In the genomic region with DNA sequence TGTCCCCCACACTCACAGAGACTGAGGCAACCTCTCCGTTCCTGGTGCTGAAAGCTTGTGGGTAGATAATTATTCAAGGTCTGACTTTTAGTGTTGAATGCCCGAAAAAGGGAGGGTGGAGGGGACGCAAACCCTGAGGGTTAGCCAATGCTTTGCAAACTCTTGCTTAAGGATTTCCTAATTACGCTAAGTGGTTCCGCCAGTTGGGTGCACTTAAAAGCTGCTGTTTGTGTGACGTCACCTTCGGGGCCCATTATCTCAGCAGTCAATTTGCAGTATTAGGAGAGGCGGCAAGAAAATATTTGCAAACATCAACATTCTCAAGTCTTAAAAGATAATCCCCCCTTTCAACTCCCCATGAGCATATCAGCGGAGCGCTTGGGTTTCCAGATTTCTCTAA, we compare ENCODE assay signal across 19 mouse cellular contexts.
DNase-seq lines count a peak whose midpoint lies in the region; ATAC-seq and TF ChIP-seq lines count a peak whose summit lies in the region.
"Had no signal": no experiment of that assay in that cellular context is flagged by ENCODE, and none has a peak within 500 bp of the region (broad histone marks: within the 10 kb centered on the region; RNA-seq: fewer than 3 reads in every experiment).

No protein-coding gene starts in this region.

- H3K4me3 ChIP-seq in heart, embryonic 11.5 days (ENCODE audit: low read depth, low read length): no peak overlapping the region
- no peak overlapping the region for H3K4me3 ChIP-seq in heart, adult 2 months
- no peak overlapping the region for H3K4me3 ChIP-seq in hindbrain, embryonic 11.5 days (ENCODE audit: low read depth, low read length)
- H3K4me3 ChIP-seq: heart, embryonic 15.5 days; hindbrain, embryonic 15.5 days; liver, embryonic 12.5 days; neural tube, embryonic 15.5 days had no signal

- no peak overlapping the region for H3K27ac ChIP-seq in heart, embryonic 11.5 days (ENCODE audit: low read depth, low read length)
- H3K27ac ChIP-seq in heart, adult 2 months: no peak overlapping the region
- no peak overlapping the region for H3K27ac ChIP-seq in hindbrain, embryonic 11.5 days (ENCODE audit: low read depth, low read length)
- H3K27ac ChIP-seq: heart, embryonic 15.5 days; hindbrain, embryonic 15.5 days; liver, embryonic 12.5 days; neural tube, embryonic 15.5 days had no signal

- H3K36me3 ChIP-seq in heart, embryonic 11.5 days (ENCODE audit: control insufficient read depth, insufficient read depth, low read length): no peaks in the 10 kb centered on the region
- H3K36me3 ChIP-seq in heart, adult 2 months (ENCODE audit: control insufficient read depth, insufficient read depth, low read length): no peaks in the 10 kb centered on the region
- H3K36me3 ChIP-seq in hindbrain, embryonic 11.5 days (ENCODE audit: control insufficient read depth, insufficient read depth, low read length): no peaks in the 10 kb centered on the region
- H3K36me3 ChIP-seq: heart, embryonic 15.5 days; hindbrain, embryonic 15.5 days; liver, embryonic 12.5 days; neural tube, embryonic 15.5 days had no signal

- no peaks in the 10 kb centered on the region for H3K79me2 ChIP-seq in heart, adult 2 months (replicated peaks; ENCODE audit: control insufficient read depth, insufficient read depth, low read length)

- H3K4me2 ChIP-seq in heart, embryonic 11.5 days: peak overlapping the region; percentile 27
- no peak overlapping the region for H3K4me2 ChIP-seq in hindbrain, embryonic 11.5 days (replicated peaks; ENCODE audit: low read depth, low read length)
- H3K4me2 ChIP-seq: heart, embryonic 15.5 days; hindbrain, embryonic 15.5 days; liver, embryonic 12.5 days; neural tube, embryonic 15.5 days had no signal

- no peak for DNase-seq in heart, adult 2 months
- DNase-seq in embryo, embryonic 11 days: peak; percentile 32
- peak; percentile 60 to 75 for DNase-seq in lung, adult 18-20 months
- DNase-seq in thymus, adult 18-20 months: no peak
- no peak for DNase-seq in hindbrain, embryonic 11.5 days (ENCODE audit: low spot score)
- DNase-seq: cerebellum, adult 11 months; cerebellum, postnatal 36 days; gastrocnemius, postnatal 25 days; kidney, adult 11 months; kidney, postnatal 25 days; layer of hippocampus, adult 9-11 months; spleen, adult 18-20 months; thymus, postnatal 4 days had no signal

- ATAC-seq in heart, embryonic 11.5 days (replicated peaks; ENCODE audit: insufficient number of reproducible peaks, low FRiP score, low TSS enrichment): no peak
- peak; percentile 80 for ATAC-seq in megakaryocyte, adult 5-6 weeks (ENCODE audit: poor library complexity, severe bottlenecking)
- ATAC-seq in hindbrain, embryonic 11.5 days (ENCODE audit: low FRiP score): no peak
- ATAC-seq: liver, embryonic 12.5 days had no signal

- no peak overlapping the region for H3K9ac ChIP-seq in heart, embryonic 11.5 days (ENCODE audit: low read depth, low read length)
- H3K9ac ChIP-seq in heart, adult 2 months (ENCODE audit: low read depth, low read length): no peak overlapping the region
- no peak overlapping the region for H3K9ac ChIP-seq in hindbrain, embryonic 11.5 days (ENCODE audit: low read depth, low read length)
- H3K9ac ChIP-seq: heart, embryonic 15.5 days; hindbrain, embryonic 15.5 days; liver, embryonic 12.5 days; neural tube, embryonic 15.5 days had no signal

- no peak for TF ChIP-seq EP300 in heart, adult 2 months (IDR thresholded peaks at IDR 0.05; ENCODE audit: insufficient read depth, low read depth, low read length)

- H3K4me1 ChIP-seq in heart, embryonic 11.5 days (ENCODE audit: control insufficient read depth, insufficient read depth, low read length): no peaks in the 10 kb centered on the region
- H3K4me1 ChIP-seq in heart, adult 2 months (ENCODE audit: control insufficient read depth, insufficient read depth, low read length): no peaks in the 10 kb centered on the region
- no peaks in the 10 kb centered on the region for H3K4me1 ChIP-seq in hindbrain, embryonic 11.5 days (replicated peaks; ENCODE audit: control insufficient read depth, insufficient read depth, low read length)
- H3K4me1 ChIP-seq: heart, embryonic 15.5 days; liver, embryonic 12.5 days had no signal

- 15% methylated on average over 10 of the region's 10 CpGs for WGBS in heart, embryonic 11.5 days (ENCODE audit: insufficient replicate concordance)
- 49% methylated on average over 10 of the region's 10 CpGs for WGBS in heart, adult 2 months
- 57% methylated on average over 10 of the region's 10 CpGs for WGBS in hindbrain, embryonic 11.5 days

- H3K9me3 ChIP-seq in heart, embryonic 11.5 days (replicated peaks; ENCODE audit: control insufficient read depth, low read length): no peaks in the 10 kb centered on the region
- H3K9me3 ChIP-seq in hindbrain, embryonic 11.5 days (ENCODE audit: control insufficient read depth, low read length): peaks cover 3% of the 10 kb centered on the region; the same call in 1 of the 2 replicates
- H3K9me3 ChIP-seq: heart, embryonic 15.5 days; hindbrain, embryonic 15.5 days; liver, embryonic 12.5 days; neural tube, embryonic 15.5 days had no signal

- TF ChIP-seq POLR2A in heart, adult 2 months (IDR thresholded peaks at IDR 0.05; ENCODE audit: insufficient read depth, low read depth, low read length): no peak

- H3K27me3 ChIP-seq in heart, embryonic 11.5 days (ENCODE audit: control insufficient read depth, insufficient read depth, low read length): peaks cover 9% of the 10 kb centered on the region; the same call in 1 of the 2 replicates
- no peaks in the 10 kb centered on the region for H3K27me3 ChIP-seq in heart, adult 2 months (ENCODE audit: control insufficient read depth, insufficient read depth, low read length)
- no peaks in the 10 kb centered on the region for H3K27me3 ChIP-seq in hindbrain, embryonic 11.5 days (ENCODE audit: control insufficient read depth, insufficient read depth, low read length)
- H3K27me3 ChIP-seq: heart, embryonic 15.5 days had no signal

- intact Hi-C loops in heart, adult 2 months (cut with DNase I): no loop called here

- no peak for TF ChIP-seq CTCF in heart, adult 2 months (IDR thresholded peaks at IDR 0.05)

Comparison
In these comparisons a context has a peak if more than half of its experiments do, and no peak if none do; other contexts are left out.
1. DNase-seq: peak in embryo, embryonic 11 days (single experiment) and lung, adult 18-20 months (2 of 2); none in heart, adult 2 months (0 of 2), thymus, adult 18-20 months (0 of 2) and hindbrain, embryonic 11.5 days (single experiment).